Mouse (Mus musculus) ES-E14 (cell line): Measurements from ENCODE around the gene Miga2. TPM values are rescaled to one million over a fixed set of nuclear protein-coding genes. Genes with fewer than 3 reads are reported as not detected.

Experiments used
- DNase-seq: peaks from one replicate; pipeline ENCODE4 v3.0.0-alpha.2; 2013; ENCODE audit warnings: low read depth, low spot score
- H3K27ac ChIP-seq: 2 replicates; pipeline ENCODE4 v1.5.1; 2012; ENCODE audit warnings: low read depth, mild to moderate bottlenecking, low read length, moderate library complexity, mixed read lengths; ENCODE audit not compliant: poor library complexity, insufficient read depth, severe bottlenecking
- H3K36me3 ChIP-seq: 2 replicates; pipeline ENCODE4 v1.6.1; 2012; ENCODE audit warnings: mild to moderate bottlenecking, low read length, moderate library complexity, mixed read lengths; ENCODE audit not compliant: control insufficient read depth, poor library complexity, insufficient read depth, severe bottlenecking
- H3K4me1 ChIP-seq, 2 experiments: fragments of 150-350 bp in 1 of 2; sonication (generic) in 1 of 2; 2 replicates each; pipeline ENCODE4 v1.6.1; 2012; ENCODE audit warnings: low read length in 2 of 2, mild to moderate bottlenecking in 1 of 2, mixed read lengths in 1 of 2; ENCODE audit not compliant: control insufficient read depth in 2 of 2, insufficient read depth in 2 of 2, poor library complexity in 1 of 2
- H3K4me3 ChIP-seq, 2 experiments: fragments of 150-350 bp in 1 of 2; sonication (generic) in 1 of 2; 2 replicates each; pipeline ENCODE4 v1.5.1; 2012; ENCODE audit warnings: low read length in 2 of 2, low read depth in 1 of 2, mild to moderate bottlenecking in 1 of 2, mixed read lengths in 1 of 2; ENCODE audit not compliant: insufficient read depth in 1 of 2, poor library complexity in 1 of 2, severe bottlenecking in 1 of 2
- H3K9ac ChIP-seq: 2 replicates; pipeline ENCODE4 v1.6.1; 2012; ENCODE audit warnings: low read depth, mild to moderate bottlenecking, low read length, mixed read lengths; ENCODE audit not compliant: poor library complexity, insufficient read depth, severe bottlenecking
- H3K9me3 ChIP-seq: fragments of 150-350 bp; sonication (generic); 2 replicates; pipeline ENCODE4 v1.6.1; 2012; ENCODE audit warnings: low read depth, mild to moderate bottlenecking, low read length; ENCODE audit not compliant: control insufficient read depth, insufficient read depth
- CHD2 ChIP-seq: IDR thresholded peaks from 2 replicates; pipeline ENCODE4 v1.6.1; 2014; ENCODE audit warnings: mild to moderate bottlenecking, low read depth, low read length, inconsistent platforms
- HCFC1 ChIP-seq: IDR thresholded peaks from 2 replicates; pipeline ENCODE4 v1.6.1; 2012; ENCODE audit warnings: low read length, inconsistent platforms, borderline replicate concordance; ENCODE audit not compliant: insufficient read depth
- MAFK ChIP-seq: IDR thresholded peaks from 2 replicates; pipeline ENCODE4 v1.6.1; 2014; ENCODE audit warnings: mild to moderate bottlenecking, low read depth, low read length, inconsistent platforms; ENCODE audit not compliant: insufficient read depth
- ZC3H11A ChIP-seq: IDR thresholded peaks from 2 replicates; pipeline ENCODE4 v1.6.1; 2012; ENCODE audit warnings: low read depth, mild to moderate bottlenecking, inconsistent platforms, low read length, borderline replicate concordance
- ZNF384 ChIP-seq: IDR thresholded peaks from 2 replicates; pipeline ENCODE4 v1.6.1; 2012; ENCODE audit warnings: low read depth, low read length, inconsistent platforms
- in situ Hi-C, 2 experiments: fragments of 600-800 bp; cut with MboI; formaldehyde crosslinking; loops; one replicate each; pipeline ENCODE4 v1.15.1; 2025; ENCODE audit warnings: low sequenced_read_pairs in 2 of 2, inconsistent platforms in 1 of 2; ENCODE audit not compliant: unreplicated experiment in 2 of 2
- total RNA-seq: library from RNA; depleted of rRNA; stranded (reverse); fragments of 300-350 nt; gene quantifications from 2 replicates; pipeline ENCODE4 v1.2.3, GENCODE M21; 2012; rRNA removed

Gene Miga2
- total RNA-seq = 46.0 and 57.4 TPM in 2 replicates

DNA sequence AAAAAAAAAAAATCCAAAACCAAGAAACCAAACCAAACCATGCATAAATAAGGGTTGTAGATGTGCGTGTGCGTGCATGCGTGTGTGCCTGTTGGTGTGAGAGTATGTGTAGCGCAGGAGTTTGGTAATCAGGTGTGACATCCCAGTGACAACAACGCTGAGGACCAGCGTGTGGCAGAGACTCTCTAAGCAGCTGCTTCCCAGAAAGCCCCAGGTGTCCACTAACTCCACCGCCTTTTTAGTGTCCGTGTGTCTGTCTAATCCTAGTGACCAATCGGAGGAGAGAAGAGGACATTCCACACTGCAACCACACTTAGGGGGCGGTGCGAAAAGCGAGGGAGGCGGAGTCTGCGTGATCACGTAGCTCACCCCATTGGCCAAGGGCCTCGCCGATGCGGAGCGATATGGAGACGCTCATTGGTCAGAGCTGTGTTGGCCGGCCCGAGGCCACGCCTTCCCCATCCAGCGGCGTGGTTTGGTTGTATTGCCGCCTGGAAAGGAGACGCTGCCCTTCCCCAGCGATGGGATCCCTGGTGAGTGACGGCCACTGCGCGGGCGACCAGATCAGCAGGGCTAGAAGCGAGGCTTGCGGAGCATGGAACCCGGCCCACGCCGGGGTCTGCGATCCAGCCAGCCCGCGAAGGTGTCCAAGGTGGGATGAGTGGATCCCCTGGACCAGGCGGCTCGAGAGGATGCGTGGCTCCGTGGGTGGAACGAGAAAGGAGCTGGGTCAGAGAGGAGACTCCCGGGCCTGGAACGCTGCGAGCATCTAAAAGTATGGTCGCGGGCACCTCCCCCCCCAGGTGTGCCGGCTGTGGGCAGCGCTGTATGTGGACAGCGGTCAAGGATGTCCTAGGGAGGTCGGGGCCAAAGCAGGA, at the start of gene Miga2:
Miga2 (plus strand) TSS at position 461 of the 878 bp plus-strand sequence.
- no peaks in the 10 kb centered on the region for H3K9me3 ChIP-seq
- in situ Hi-C loops = no loop called here
- H3K4me1 ChIP-seq = peaks cover 0 to 7% of the 10 kb centered on the region in 2 experiments; a peak in 1 of 4 replicates
- peak; percentile 100 for DNase-seq
- no peak within 1 kb of the TSS for H3K27ac ChIP-seq
- H3K36me3 ChIP-seq = peaks cover 8% of the 10 kb centered on the region
- H3K9ac ChIP-seq = peak within 1 kb of the TSS; percentile 82
- peak within 1 kb of the TSS; percentile 84 to 97 for H3K4me3 ChIP-seq
- TF ChIP-seq CHD2 (peak; percentile 60; the same call in 1 of the 2 replicates), ZC3H11A (no peak), ZNF384 (peak; percentile 98)

DNA sequence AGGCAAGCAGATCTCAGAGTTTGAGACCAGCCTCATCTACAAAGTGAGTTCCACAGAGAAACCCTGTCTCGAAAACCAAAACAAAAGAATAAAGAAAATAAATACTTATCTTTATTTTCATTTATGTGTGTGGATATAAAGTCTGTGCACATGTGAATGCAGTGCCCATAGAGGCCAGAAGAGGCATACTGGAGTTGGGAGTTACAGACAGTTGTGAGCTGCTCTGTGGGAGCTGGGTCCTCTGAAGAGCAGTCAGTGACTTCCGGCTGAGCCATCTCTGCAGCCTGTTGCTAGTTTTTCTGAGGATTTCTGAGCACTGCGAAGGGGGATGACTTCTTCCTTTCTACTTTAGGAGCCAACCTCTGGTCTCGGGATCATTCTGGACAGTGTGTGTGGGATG, 47.9 kb upstream of the Miga2 start:
- no peak overlapping the region for H3K4me3 ChIP-seq
- H3K4me1 ChIP-seq = no peaks in the 10 kb centered on the region
- TF ChIP-seq ZC3H11A (no peak), ZNF384 (no peak), HCFC1 (no peak), MAFK (no peak), CHD2 (no peak)
- in situ Hi-C loops = loop anchor here in 1 of 2 experiments (25.0 kb wide), 2 partner anchors 404 to 1154 kb away; no protein-coding TSS in a partner anchor
- no peak overlapping the region for H3K27ac ChIP-seq
- no peak overlapping the region for H3K9ac ChIP-seq
- no peak for DNase-seq
- H3K36me3 ChIP-seq = peaks cover 53% of the 10 kb centered on the region
- no peaks in the 10 kb centered on the region for H3K9me3 ChIP-seq

DNA sequence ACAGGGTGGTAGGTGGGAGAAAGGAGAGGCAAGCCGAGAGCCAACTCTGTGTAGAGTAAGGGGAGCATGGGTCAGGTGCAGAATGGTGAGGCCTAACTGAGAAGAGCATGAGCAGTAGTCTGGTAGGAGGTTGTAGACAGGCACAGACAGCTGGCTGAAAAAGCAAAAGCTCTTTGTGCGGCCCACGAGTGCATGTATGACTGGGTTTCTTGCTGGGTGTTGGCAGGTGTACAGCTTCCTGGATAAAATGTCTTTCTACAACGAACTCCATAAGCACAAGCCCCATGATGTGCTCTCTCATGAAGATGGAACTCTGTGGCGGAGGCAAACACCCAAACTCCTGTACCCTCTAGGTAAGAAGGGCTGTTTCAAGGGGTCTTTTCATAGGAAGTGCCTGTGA, 47.1 kb upstream of the Miga2 start:
- H3K4me1 ChIP-seq = no peaks in the 10 kb centered on the region
- no peaks in the 10 kb centered on the region for H3K9me3 ChIP-seq
- H3K27ac ChIP-seq = no peak overlapping the region
- DNase-seq = no peak
- H3K36me3 ChIP-seq = peaks cover 54% of the 10 kb centered on the region
- no peak overlapping the region for H3K9ac ChIP-seq
- in situ Hi-C loops = loop anchor here in 1 of 2 experiments (25.0 kb wide), 2 partner anchors 405 to 1155 kb away; no protein-coding TSS in a partner anchor
- TF ChIP-seq MAFK = no peak
- TF ChIP-seq ZNF384 = no peak
- no peak for TF ChIP-seq HCFC1
- TF ChIP-seq CHD2 = no peak
- no peak for TF ChIP-seq ZC3H11A
- no peak overlapping the region for H3K4me3 ChIP-seq

DNA sequence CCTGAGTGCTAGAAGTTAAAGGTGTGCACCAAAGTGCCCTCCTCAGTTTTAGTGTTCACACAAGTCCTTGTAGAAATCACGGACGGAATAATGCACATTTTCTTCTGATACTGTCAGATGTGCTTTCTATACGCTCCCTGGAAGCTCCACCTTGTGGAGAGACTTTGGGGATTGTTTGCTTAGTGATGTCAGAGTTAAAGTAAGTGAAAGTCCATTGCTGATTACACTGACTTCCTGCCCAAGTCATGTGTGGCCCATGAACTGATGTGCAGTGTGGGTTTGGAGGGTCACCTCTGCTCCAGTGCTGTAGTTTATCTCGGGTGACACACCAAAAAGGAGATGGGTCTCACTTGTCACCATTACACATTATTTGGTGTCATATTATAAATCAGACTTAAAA, 44.8 kb upstream of the Miga2 start:
- no peak overlapping the region for H3K9ac ChIP-seq
- no peaks in the 10 kb centered on the region for H3K9me3 ChIP-seq
- TF ChIP-seq ZC3H11A (no peak), HCFC1 (no peak), ZNF384 (no peak), CHD2 (no peak), MAFK (no peak)
- H3K27ac ChIP-seq = no peak overlapping the region
- H3K36me3 ChIP-seq = peaks cover 63% of the 10 kb centered on the region
- H3K4me1 ChIP-seq = no peaks in the 10 kb centered on the region
- no peak overlapping the region for H3K4me3 ChIP-seq
- in situ Hi-C loops = loop anchor here in 1 of 2 experiments (25.0 kb wide), 2 partner anchors 407 to 1157 kb away; no protein-coding TSS in a partner anchor
- no peak for DNase-seq
